26 mouse cellular contexts compared by ENCODE assay signal in genomic region chr9:119220249-119220648, GRCm38 (mm10). TPM values are rescaled to one million over a fixed set of nuclear protein-coding genes. Genes with fewer than 3 reads are reported as not detected.
"Had no signal": no experiment of that assay in that cellular context is flagged by ENCODE, and none has a peak within 500 bp of the region (broad histone marks: within the 10 kb centered on the region; RNA-seq: fewer than 3 reads in every experiment).

No protein-coding gene starts in this region.

- H3K4me3 ChIP-seq: limb, embryonic 10.5 days; limb, embryonic 13.5 days; liver, embryonic 12.5 days; liver, embryonic 15.5 days; lung, embryonic 15.5 days; midbrain, embryonic 12.5 days; midbrain, embryonic 15.5 days; neural tube, embryonic 12.5 days had no signal

- H3K4me2 ChIP-seq: limb, embryonic 13.5 days; liver, embryonic 12.5 days; liver, embryonic 15.5 days; lung, embryonic 15.5 days; midbrain, embryonic 12.5 days; midbrain, embryonic 15.5 days; neural tube, embryonic 12.5 days had no signal

- H3K9me3 ChIP-seq: limb, embryonic 10.5 days; liver, embryonic 15.5 days; lung, embryonic 15.5 days; midbrain, embryonic 12.5 days had no signal

- H3K4me1 ChIP-seq: limb, embryonic 10.5 days; limb, embryonic 13.5 days; liver, embryonic 12.5 days; liver, embryonic 15.5 days; lung, embryonic 15.5 days; midbrain, embryonic 12.5 days; midbrain, embryonic 15.5 days; neural tube, embryonic 12.5 days had no signal

- H3K27ac ChIP-seq: limb, embryonic 10.5 days; limb, embryonic 13.5 days; liver, embryonic 12.5 days; liver, embryonic 15.5 days; lung, embryonic 15.5 days; midbrain, embryonic 12.5 days; midbrain, embryonic 15.5 days; neural tube, embryonic 12.5 days had no signal

- H3K27me3 ChIP-seq: limb, embryonic 13.5 days; liver, embryonic 12.5 days; liver, embryonic 15.5 days; lung, embryonic 15.5 days; midbrain, embryonic 12.5 days; midbrain, embryonic 15.5 days; neural tube, embryonic 12.5 days had no signal

- H3K9ac ChIP-seq: limb, embryonic 13.5 days; liver, embryonic 12.5 days; liver, embryonic 15.5 days; lung, embryonic 15.5 days; midbrain, embryonic 12.5 days; midbrain, embryonic 15.5 days; neural tube, embryonic 12.5 days had no signal

- DNase-seq: kidney, adult 2 months; kidney, postnatal 10 days; kidney, postnatal 36 days; liver; lung, adult 18-20 months; lung, postnatal 10 days; lung, postnatal 36 days; retina, postnatal 1 day; right cerebral cortex, postnatal 25 days; spleen, adult 18-20 months; thymus, adult 18-20 months; thymus, postnatal 36 days had no signal

RNA-seq across cellular contexts. Expression of gene Slc22a13, which starts 11.4 kb away (rescaled TPM):
- total RNA-seq: layer of hippocampus, adult 8-10 months; layer of hippocampus, postnatal 25 days; left cerebral cortex, adult 18-20 months; left cerebral cortex, postnatal 25 days; neutrophil, adult 5-6 weeks had no signal
- polyA plus RNA-seq: limb, embryonic 10.5 days; limb, embryonic 13.5 days; liver, embryonic 12.5 days; liver, embryonic 15.5 days; lung, embryonic 15.5 days; midbrain, embryonic 12.5 days; midbrain, embryonic 15.5 days; neural tube, embryonic 12.5 days; stomach, embryonic 16.5 days had no signal
